Mouse (Mus musculus) Muller cell, postnatal 12 days (primary cell): Measurements from ENCODE around the gene Grik2.

ENCODE experiments used
- DNase-seq: peaks from one replicate; pipeline ENCODE4 v3.0.0-alpha.2; 2015; ENCODE audit errors: inconsistent ontology term

Gene Grik2

DNA sequence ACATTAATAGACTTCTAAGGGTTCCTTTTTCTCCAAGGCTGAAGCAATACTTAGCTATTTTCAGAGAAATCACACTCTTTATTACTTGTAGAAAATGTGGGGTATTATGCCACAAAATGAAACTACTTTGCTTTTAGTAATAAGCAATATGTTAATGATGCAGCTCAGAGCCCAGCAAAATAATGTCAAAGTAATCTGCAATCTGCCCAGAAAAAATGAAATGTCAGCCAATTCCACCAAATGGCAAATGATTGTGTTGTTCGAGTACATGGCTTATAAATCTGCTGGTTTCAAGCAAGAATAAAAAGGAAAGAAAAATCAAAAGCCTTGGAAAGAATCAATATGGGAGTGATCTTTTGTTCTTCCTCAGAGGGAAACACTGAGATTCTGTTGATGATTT is 136.2 kb downstream of the Grik2 start:
- DNase-seq: no peak

DNA sequence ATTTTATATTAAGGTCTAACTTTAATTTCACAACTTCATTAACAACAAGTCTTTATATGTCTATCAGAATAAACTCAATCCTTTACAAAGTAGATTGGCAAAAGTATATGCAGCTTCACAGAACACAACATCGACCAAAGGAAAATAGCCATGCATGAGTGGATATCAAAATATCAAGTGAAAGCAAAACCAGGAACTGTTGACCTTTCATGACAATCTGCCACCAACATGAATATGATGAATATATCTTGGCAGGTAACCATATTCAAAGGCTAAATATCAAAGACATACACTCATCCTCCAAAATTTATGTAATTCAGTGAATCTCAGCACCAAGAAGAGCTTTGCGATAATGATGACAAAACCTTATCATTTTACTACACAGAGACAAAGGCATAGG is 141.4 kb downstream of the Grik2 start:
- no peak for DNase-seq

DNA sequence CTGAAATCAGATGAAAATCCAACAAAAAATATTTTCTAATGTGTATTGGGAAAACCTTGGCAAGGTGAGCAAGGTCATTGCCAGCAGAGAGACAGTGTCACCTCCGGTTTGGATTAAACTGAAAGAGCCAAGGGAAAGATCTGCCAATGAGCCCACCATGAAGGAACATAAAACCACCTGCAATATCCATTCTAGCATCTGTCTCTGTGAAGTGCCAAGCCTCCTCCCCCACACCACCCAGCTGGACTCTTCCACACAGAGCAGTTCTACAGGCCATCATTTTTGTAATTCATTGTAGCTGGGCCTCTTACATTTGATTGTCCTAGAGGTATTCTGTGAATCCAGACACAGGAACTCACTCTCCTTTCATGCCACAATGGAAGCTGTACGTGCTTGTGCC is 148.7 kb downstream of the Grik2 start:
- DNase-seq: no peak

DNA sequence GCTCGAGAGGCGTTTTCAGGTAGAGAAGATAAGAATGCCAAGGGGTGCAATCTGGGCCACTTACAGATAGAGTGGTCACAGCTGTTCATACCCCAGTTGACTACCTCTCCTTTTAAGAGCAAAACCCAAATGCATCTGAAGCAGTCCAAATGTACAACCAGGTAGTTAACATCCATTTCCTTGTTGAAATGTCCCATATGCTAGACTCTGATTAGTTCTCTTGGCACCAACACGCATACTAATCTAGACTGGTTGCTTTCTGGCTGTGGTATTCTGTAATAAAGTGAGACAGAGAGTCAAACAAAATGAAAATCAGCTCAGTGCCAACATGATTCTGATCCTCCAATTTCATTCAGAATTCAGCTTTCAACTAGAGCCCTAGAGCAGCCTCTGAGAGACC is 164.6 kb downstream of the Grik2 start:
- no peak for DNase-seq

DNA sequence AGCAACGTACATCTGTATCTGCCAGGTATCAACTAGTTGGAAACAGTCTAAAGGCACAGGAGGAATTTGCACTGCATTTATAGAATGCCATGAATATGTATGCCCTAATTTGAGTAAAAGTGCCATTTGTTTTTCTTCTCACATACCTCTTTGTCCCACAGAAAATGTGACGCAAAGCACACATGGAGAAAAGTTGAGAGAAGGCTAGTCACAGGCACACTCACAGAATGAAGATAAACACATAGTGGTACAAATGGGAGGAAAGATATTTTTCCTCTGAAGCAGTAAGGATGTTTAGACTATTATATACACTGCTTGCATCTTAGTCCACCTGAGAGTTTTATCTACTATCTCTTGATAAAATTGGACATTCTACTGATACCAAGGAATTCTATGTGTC is 190.9 kb downstream of the Grik2 start:
- no peak for DNase-seq

DNA sequence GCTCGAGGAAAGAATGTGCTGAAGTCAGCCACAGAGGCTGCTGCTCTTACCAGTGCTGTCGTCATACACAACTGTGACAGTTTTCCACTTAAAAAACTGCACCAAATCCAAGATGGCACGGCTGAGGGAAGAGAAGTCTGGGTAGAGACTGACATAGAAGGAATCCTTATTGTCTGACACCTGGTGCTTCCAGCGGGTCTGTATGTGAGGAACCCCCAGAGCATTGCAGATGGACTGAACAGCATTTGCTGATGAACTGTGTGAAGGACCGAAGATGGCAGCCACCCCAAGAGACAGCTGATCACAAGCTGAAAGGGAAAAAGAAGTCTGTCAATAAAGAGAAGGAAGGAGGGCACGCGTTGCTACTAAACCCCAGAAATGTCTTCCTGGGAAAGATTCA is 215.1 kb downstream of the Grik2 start:
- DNase-seq: no peak

DNA sequence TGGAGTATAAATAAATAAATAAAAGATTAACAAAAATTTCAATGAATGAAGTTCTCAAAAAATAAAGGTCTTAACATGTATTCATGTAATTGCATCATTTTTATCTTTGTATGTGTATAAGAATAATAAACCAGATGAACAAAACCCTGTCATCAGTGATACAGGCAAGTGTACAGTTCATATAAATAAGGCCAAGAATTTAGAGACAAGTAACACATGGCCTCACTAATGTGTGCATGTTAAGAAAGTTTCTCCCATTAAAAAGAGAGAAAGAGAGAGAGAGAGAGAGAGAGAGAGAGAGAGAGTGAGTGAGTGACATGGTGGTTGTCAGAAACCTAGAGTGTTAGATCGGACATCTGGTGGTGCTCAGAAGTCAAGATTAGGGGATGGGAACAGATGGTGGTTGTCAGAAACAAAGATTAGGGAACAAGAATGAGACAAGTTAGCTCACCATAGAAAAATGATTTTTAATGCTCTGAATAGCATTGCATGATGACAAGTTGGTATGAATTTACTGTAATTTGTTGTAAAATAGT is 228.6 kb downstream of the Grik2 start:
- no peak for DNase-seq

DNA sequence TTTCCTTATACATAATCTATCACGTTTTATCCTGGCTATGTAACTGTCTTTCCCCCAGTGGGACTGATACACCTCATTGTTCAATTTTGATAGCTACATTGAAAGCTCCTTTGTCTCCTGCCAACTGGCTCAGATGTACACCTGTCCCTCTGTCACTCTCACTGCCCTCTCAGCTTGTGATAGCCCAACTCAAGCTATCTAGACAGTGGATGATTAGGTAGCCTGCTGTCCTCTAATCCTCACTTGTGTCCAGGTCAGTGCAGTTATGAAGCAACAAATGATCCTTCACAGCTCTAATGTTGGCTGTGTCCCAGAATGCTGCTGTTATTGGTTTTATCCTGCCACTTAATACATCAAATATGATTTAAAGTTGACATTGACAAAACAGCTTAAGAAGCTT is 246.3 kb downstream of the Grik2 start:
- no peak for DNase-seq

DNA sequence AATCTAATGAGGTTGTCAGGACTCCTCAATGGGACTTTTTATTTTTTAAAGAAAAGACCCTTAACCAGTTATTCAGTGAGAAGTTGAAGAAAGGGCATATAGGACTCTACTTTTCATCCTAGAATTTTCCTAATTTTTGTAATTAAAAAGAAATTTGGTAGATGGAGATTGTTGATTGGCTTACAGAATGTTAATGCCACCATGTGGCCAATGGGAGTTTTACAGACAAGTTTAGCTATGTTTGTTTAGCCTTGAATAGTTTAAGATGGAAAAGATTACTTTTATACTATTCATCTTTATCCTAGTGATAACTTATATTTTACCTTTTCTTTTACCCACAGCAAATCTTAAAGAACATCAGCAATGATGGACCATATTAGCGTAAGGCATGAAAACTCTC is 268.8 kb downstream of the Grik2 start:
- no peak for DNase-seq

DNA sequence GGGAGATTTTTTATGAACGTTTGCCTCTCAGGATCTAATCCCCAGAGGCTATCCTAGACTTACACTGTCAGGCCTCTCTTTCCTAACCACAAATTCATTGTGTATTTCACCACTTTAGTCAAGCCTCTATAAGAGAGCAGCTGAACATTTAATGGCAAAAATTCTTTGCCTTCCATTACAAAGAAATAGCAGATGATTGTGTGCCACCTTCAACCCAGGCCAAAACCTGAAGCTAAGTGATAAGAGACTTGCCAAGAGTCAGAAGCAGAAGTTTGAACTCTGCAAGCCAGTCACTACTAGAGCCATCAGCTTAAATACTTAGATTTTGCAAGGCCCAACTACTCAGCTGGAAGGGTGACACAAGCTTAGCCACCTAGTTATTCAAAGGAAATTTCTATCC is 287.9 kb downstream of the Grik2 start:
- DNase-seq: no peak

DNA sequence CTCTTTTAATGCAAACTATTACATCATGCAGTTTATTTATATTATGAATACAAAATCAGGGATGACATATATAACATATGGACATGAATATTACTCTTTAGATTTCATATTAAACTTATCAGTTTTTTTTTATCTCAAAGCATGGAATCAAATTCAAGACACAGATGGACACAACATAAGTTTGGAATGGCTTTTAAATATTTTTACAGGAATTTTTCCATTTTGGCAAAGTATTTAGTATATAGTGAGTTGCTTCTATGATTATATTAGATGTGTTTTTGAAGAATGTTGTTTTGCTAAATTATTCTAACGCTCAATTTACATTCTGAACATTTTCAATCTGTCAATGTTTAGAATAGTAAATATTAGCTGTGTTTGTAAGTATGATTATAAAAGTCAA is 291.3 kb downstream of the Grik2 start:
- no peak for DNase-seq

DNA sequence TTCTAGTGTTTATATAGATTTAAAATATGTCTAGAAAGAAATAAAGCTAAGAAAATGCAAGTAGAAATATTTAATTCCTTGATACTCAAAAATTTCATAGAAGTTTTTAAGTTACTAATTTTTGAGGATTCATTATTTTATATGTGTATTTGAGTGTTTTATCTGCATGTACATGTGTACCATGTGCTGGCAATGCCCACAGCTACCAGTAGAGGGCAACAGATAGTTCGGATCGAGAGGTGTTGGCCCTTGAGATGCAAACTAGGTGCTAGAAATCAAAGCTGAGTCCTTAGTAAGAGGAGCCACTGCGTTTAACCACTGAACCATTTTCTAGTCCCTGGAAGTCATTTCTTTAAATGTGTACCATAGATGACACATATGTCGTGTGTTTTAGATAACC is 307.1 kb downstream of the Grik2 start:
- DNase-seq: no peak

DNA sequence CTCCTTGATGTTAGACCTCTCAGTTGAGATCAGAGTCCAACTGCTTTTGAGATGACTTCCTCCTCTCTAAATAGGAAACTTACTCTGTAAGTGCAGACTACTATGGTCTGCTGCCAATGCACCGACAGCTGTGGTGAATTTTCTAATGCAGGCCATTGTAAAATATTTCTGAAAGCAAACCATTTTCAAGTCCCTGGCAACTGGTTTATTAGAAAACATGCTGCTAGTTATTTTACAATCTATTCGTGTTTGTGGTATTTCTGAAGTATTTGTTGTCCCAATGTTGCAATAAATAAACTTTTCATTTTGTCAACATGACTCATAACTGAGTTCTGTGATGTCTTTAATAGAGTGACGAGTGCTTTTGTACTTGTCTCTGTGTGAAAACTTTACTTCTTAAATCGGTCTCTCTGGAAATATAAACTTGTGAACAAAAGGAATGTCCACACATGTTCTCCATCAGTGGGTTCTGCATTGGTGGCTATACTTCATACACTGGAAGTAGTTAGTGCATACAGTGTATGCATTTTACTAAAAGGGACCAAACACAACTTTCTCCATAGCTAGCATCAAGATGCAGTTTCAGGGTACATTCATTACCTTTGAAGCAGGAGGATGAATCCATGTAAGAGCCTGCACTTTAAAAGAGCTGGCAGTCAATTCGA is 308.3 kb downstream of the Grik2 start:
- DNase-seq: peak; percentile 49

DNA sequence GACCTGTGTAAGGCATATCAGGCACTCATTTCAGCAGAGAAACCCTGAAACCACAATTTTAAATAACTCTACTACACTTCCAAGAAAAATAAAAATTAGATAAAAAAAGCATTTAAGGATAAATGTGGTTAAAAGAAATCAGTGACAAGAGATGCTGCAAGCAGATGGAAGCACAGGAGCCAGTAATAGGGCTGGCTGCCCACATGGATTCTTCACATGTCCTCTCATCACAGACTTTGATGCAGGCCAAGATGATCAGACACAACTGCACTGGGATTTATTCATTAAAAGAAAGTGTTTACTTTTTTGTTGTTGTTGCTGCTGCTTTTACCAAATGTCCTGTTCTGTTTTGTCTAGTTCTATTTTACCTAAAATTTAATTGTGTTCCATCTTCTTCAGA is 315.0 kb downstream of the Grik2 start:
- no peak for DNase-seq

DNA sequence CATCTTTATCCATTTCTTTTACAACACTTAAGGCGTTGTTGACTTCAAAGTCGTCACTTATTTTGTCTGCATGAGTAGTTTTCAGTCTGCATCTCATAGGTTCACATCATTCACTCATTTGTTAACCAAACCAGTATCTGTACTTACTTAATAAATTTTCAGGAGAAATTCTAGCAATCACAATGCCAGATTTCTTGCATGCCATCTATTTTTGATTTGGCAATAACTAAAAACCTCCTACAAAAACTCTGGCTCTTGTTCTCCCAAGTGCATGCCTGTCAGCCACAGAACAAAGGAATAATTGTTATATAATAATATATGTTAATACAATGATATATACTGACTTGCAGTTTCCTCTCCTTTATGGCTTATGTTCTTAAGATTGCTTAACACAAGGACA is 331.8 kb downstream of the Grik2 start:
- no peak for DNase-seq

DNA sequence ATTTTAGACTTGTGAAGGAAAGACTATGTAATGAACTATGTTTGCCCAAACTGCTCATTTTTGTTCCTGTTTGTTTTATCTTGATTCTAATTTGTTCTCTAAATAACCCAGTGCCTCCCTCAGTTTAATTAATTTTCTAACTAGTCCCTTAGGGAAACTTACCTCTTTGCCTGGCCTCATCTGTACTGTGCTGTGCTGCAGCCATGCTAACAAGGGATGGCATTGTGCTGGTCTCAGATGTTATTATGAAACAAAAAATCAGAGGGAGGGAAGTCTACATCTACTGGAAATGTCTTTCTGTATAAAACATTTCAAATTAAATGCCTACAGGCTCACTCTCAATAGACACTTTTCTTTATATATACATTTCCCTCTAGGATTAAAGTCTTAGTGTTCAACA is 335.0 kb downstream of the Grik2 start:
- no peak for DNase-seq

DNA sequence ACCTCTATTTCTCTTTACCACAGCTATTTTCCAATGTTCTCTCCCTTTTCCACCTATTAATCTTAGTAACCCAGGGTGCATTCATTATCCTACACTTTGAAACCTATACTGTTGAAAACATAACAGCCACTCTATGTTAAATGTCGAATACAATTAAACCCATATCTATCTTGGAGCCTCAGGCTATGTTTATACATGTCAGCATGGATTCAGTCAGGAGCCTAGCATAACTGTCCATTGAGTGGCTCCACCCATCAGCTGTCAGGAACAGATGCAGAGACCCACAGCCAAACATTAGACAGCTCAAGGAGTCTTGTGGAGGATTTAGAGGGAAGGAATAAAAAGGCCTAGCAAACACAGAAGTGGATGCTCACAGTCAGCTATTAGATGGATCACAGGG is 347.2 kb downstream of the Grik2 start:
- DNase-seq: no peak

DNA sequence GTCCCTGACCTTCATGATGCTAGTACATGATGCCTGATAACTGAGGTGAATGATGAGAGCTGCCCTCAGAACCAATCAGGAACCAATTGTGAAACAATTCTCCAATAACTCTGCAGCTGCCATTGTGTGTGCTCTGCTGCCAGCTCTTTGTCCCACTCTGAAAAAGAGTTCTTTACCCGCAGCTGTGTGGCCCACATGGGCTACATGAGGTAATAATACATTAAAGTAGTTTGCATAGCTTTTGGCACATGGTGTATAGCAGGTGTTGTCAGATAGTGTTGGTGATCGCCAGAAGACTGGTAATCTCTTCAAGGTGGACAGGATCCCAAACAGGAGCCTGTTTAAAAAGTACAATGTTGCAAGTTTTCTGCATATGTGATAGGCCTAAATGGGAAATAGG is 351.5 kb downstream of the Grik2 start:
- DNase-seq: no peak

DNA sequence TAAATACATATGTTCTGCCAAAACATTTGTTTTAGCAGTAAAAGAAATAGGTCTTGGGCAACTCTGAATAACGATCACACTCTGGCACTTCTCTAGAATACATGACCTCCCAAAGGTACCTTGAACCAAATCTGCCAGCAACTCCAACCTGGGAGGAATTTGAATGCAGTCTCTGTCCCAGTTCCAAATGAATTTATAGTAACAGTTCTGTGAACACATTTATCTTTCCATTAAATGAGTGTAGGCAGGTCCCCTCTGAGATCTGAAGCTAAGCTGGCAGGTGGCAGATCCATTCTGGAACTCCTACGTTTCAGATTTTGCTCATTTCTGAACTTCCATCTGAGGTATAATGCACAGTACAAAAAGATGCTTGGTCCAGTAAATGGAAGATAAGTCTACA is 352.3 kb downstream of the Grik2 start:
- no peak for DNase-seq

DNA sequence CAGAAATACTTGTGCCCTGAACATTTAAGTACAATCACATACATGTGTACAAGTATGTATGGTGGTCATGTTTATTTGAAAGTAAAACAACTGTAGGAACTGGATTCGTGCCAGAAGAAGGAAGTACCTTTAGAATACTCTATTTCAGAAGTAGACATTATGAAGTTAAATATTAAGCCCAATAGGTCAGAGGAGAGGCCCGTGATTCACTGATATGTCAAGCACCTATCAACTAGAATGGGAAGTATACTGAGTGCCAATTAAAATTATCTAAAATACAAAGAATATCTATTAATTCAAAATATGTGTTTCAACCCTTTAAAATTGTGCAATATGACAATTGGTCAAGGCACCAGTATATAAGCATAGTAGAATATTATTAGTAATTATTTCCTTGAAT is 355.7 kb downstream of the Grik2 start:
- no peak for DNase-seq

DNA sequence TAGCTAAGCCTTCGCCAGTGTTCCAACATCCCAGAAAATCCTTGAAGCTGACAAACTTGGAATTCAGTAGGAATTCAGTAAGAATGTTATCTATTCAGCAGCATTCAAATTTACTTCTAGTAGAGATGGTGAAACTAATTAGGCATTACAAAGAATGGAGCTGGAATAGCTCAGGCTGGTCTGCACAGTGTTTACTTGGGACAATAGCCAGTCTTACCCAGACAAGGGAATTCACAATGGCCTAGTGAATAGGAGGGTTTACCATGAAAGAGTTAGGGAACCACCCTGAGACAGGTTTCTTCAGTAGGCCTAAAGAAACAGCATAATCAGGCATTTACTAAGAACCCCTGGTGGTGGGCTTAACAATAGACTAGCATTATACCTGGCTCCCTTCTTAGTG is 371.4 kb downstream of the Grik2 start:
- DNase-seq: peak; percentile 73

DNA sequence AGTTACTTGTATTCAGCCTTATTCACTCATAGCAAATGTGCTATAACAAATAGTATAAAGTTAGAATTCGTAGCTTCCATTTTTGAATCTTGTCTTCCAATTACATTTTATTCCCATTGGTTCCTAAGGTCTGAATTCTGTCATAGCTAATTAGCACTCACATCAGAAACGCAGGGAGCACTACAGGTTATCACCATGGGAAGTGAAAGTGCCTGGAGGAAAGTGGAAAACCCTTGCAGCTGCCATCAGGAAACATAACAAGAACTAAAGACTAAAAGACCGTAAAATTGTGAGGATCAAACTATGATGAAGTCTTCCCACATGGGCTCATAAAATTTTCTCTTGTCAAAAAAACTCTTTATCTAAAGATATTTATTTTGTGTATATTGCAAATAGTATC is 405.6 kb downstream of the Grik2 start:
- no peak for DNase-seq

DNA sequence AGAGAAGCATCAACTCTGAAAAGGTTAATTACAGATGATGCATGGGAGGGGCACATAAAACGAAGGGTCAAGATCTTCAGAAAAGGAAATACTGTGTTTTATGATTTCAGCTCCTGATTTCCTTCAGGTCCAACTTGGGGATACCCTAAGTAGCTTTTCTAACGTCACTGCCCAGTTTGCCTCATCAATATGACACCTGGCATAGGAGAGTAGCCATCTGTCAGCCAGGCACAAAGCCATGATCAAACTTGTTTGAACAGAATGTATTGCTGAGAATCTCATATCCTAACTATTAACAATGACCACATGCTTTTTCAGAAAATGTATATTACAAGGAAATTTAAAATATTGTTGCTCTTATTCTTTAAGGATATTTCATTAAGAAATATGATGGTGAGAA is 406.7 kb downstream of the Grik2 start:
- no peak for DNase-seq

DNA sequence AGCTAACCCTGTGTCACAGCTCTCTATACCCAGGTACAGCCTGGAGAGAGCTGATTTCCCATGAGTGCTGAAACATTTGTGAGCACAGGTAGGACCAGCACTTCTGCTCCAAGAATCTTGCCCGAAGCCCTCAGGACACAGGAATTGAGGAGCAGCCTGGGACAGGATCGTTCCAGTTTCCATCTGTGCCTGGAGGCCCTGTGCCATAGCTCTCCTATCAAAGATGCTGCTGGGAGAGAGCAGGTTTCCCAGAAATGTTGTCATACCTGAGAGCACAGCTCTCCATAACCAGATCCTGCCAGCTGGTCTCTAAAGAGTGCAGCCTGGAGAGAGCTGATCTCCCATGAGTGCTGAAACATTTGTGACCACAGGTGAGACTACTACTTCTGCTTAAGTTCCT is 420.0 kb downstream of the Grik2 start:
- DNase-seq: no peak
